Mouse (Mus musculus) left cerebral cortex, postnatal 10 days (tissue): ENCODE results near the gene Hal. TPM values are rescaled to one million over a fixed set of nuclear protein-coding genes. Genes with fewer than 3 reads are reported as not detected.

Experiments used
- DNase-seq, 2 experiments: peaks; one replicate each; pipeline ENCODE4 v3.0.0; 2021 to 2022; ENCODE audit warnings: low spot score in 2 of 2, mixed read lengths in 1 of 2; ENCODE audit errors: extremely low spot score in 1 of 2
- intact Hi-C: fragments of 180-260 bp; cut with DNase I; formaldehyde crosslinking; loops from one replicate; pipeline ENCODE4 v1.15.1; 2025
- total RNA-seq, 2 experiments: library from RNA; stranded (reverse); gene quantifications; 2 replicates each; pipeline ENCODE4 v1.2.3; 2021

Hal gene
- total RNA-seq: under 1 TPM in 1 of 2 experiments, not detected in 1; 0.28 TPM

DNA sequence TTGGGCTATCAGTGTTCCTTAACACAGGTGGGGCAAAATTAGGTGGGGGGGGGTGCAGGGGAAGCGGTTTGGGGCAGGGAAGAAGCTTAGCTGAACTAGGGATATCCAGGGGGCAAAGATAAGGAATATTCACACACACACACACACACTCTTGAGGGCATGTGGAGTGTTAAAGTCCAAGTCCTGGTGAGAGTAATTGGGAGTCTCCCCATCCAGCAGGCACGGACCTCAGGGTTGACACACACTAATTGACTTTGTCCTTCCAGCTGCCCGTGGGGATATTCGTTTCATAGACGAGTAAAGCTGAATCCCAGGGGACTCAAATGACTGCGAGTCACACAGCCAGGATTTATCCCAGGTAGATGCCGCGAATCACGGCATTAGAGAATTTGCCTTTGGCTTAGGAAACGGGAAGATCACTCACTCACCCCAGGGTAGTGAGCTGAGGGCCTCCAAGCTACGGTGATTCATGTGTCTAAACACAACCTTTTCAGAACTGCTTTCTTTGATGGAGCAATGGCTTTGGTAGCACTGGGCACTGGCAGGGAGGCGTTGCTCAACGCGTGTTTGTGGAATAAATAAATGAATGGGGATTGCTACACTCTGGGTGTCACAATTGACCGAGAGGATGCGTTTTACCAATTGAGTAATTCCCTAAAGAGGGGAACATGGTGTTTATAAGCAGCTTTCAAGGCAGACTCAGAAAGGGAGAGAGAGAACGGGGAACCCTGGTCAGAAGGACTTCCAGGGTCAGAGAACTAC, at the start of gene Hal:
Gene Hal, plus strand, starts transcription at position 703 of the 762 bp plus-strand sequence.
- no peak for DNase-seq
- intact Hi-C loops: loop anchor here (5.0 kb wide), 1 partner anchor 89 kb away; no protein-coding TSS in a partner anchor

DNA sequence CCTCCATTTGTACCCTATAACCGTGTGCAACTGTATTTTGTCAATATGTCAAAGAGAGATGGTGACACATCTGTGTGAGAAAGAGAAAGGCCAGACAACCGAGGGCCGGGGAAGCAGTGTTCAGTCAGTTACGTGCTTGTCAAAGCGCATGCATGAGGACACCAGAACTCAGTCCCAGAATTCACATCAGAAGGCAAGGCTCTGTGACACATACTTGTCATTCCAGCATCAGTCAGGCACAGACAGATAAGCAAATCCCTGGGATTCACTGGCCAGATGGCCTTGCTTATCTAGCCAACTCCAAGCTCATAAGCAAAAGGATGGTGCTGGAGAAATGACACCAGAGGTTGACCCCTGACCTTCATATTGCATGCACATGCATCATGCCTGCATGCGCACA, 47.1 kb upstream of the Hal start:
- DNase-seq: no peak
- intact Hi-C loops: no loop called here

DNA sequence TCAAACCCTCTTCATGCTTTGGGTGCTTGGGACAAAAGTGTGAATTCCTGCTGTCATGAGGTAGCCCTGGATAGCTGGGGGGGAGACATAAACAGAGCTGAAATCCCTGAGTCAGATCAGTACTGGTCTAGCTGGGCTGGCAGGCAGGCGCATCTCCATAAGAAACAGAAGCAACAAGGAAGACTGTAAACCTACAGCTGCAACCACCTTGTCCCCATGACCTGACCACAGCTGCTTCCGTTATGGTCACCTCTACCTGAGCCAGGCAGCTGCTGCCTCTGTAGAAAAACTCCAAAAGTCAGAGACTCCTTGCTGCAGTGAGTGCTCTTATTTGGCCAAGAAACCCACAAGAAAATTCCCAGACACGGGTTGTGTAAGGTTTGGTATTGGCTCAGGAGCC, 46.4 kb upstream of the Hal start:
- intact Hi-C loops: no loop called here
- no peak for DNase-seq

DNA sequence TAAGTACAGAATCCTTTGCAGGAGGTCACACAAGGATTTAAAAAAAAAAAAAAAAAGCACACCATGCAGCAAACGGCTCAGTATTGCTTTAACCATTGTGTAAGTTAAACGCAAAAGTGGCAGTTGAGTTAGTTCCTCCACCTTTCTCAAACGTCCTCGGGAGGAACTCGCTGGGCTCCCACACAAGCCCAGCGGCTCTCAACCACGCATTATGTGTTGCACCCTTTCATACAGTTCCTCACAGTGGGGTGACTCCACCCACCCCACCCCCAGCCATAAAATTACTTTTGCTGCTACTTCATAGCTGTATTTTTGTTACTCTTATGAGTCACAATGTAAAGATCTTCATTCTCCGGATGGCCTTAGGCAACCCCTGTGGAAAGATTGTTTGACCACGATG, 44.2 kb upstream of the Hal start:
- intact Hi-C loops: no loop called here
- no peak for DNase-seq

DNA sequence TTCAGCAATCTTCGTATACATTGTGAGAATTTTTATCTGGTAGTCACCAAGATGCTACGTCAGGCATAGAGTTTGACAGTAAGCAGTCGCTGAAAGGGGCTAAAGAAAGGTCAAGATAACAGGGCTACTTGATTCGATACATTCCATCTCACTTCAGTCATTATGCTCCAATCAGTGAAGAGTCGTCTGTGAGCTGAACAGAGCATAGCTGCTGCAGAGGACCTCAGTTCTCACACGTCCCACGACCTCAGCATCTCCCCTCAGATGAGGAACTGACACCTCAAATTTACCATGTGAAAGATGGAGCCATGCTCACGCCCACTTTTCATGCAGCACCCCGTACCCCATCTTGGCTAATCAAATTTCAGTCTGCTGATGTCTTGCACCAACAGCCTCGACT, 41.2 kb upstream of the Hal start:
- intact Hi-C loops: no loop called here
- no peak for DNase-seq

DNA sequence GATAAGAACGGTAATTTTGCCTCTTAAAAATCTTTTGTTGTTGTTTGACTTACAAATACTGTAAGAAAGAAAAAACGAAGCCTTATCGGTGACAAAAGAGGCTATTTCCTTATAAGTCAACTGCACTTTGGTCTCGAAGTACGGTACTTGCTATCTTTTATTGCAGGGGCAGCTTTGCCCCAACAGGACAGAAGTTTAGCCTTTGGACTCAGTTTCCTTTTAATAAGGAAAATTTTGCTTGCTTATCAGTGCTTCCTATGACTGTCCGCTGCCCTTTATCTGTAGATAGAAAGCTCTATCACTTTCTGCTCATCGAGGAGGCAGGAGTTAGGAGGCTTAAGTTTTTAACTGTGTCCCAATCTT, 33.9 kb upstream of the Hal start:
- DNase-seq: no peak
- intact Hi-C loops: loop anchor here (10.0 kb wide), 1 partner anchor 290 kb away; the partner anchor contains the start of gene Cdk17

DNA sequence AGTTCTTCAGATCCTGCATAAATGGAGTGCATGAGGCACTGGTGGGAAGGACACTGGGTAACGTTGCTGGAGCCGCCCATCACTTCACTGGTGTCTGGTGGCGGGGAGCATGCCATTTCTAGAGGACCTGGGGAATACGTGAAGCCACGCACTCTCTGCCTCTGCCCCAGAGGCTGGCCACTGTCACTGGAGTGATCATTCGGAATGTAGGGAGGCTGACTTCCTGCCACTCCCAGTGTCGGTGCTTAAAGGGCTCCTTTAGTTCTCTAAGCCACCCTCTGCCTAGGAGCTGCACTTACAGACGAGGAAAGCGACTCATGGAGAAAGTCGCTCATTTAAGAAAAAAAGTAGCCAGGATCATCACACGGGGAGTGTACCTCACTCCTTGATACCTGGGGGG, 28.5 kb upstream of the Hal start:
- intact Hi-C loops: no loop called here
- no peak for DNase-seq

DNA sequence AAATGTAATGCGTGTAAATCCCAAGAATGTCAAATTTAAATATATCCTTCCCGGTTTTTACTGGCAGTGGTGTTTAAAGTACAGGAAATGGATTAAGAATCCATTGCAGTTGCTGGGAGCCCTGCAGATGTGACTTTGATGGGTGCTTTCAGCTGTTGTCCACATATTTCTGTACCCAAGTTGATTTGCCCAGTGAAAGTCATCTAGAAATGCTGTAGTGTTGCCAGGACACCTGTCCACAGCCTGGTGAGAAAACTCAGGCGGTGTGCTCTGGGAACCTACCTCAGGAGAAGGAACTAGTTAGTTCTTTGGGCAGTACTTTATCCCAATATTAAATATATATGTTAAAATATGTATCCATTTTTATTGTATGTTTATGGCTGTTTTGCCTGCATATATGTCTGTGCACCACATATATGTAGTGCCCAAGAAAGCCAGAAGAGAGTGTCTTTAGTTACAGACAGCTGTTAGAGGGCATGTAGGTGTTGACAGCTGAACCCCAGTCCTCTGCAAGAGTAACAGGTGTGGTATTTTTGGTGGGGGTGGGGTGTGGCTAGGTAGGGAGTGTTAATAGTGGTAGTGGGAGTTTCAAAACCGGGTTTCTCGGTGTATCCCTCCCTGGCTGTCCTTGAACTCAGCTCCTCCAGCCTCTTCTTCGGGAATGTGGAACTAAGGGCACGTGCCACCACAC, 25.7 kb upstream of the Hal start:
- intact Hi-C loops: no loop called here
- no peak for DNase-seq

DNA sequence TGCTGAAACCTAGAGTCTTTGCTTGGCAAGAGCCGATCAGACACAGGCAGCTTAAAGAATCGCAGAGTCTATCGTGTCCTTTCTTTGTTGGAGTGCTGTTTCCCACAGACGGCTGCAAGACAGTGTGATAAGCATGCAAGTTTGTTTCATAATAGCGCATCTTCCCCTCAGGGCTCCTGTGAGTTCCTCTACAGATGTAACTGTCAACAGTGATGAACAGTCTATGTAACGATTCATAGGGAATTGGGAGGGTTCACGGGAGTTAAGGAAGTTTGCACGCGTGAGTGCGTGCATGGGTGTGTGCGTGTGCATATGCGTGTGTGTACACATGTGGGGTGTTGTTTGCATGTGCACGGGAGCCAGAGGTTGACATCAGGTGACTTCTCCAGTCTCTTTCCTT, 25.0 kb upstream of the Hal start:
- intact Hi-C loops: no loop called here

DNA sequence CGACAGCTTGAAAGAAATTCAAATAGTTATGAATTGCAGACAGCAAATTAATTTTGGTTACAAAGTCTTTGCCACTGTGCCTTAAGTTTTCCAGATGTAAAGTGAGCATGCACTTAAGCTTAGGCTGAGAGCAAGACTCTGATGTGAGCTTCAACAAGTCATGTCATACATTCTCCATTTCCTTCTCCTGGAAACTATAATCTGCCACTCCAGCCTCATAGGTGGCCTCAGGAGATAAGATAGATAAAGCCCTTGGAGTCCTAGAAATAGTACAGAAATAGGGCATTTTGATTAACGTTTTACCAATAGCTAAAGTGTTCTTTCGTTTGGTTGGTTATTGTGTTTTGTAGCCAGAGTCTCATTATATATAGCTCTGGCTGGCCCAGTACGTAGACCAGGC, 21.3 kb upstream of the Hal start:
- DNase-seq: no peak
- intact Hi-C loops: no loop called here

More for the DNA sequence above, 25.0 kb upstream of the Hal start:
- no peak for DNase-seq

DNA sequence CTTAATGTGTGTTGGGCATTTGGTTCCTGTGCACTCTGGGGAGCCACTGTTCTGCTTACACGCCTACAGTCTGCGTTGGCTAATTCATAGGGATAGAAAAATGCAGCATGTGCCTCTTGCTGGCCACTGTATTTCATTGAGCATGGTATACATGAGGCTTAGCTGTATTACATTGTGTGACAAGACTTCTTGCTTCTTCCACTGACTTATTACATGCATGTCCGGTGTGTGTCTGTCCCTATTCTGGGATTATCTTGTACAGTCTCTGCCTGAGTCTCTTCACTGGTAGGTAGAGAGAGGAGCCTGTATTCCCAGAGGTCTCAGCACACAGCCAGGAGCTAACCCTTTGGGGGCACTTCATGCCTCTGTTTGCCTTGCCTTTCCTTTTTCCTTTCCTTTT, 20.8 kb upstream of the Hal start:
- intact Hi-C loops: no loop called here
- DNase-seq: no peak

DNA sequence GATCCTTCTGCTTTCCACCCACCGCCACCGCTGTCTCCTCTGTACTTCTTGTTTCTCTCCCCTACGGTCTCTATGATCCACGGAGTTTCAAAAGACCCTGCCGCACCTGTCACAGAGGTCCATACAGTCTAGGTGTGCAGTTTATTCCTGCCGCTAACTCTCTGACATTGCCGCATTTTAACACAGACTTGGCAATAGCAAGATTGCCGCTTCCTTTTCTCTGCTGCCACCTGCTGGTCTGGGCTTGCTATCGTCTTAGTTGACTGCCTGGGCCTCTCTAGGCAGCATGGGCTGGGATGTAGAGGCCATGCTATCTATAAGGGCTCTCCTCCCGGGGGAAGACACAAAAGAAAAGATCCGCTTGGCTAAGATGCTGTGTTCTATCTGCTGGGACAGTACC, 17.2 kb upstream of the Hal start:
- peak; percentile 69 to 90 for DNase-seq
- intact Hi-C loops: loop anchor here (2.0 to 10.0 kb wide), 3 partner anchors 43 to 407 kb away; no protein-coding TSS in a partner anchor

DNA sequence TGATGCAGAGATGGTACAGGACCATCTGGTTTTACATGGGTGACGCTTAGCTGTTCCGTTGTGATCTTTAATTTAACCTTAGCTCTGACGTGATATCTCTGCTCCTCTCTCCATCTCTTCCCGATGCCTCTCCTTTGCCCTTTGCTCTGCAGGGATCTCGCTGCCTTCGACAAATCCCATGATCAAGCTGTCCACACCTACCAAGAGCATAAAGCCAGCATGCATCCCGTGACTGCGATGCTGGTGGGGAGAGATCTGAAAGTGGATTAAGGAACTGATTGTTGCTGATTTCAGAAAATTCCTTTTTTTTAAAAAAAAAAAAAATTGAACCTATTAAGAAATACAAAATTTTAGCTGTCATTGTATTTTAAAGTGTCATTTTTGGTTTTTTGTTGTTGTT, 4.1 kb upstream of the Hal start:
- intact Hi-C loops: no loop called here
- no peak for DNase-seq

DNA sequence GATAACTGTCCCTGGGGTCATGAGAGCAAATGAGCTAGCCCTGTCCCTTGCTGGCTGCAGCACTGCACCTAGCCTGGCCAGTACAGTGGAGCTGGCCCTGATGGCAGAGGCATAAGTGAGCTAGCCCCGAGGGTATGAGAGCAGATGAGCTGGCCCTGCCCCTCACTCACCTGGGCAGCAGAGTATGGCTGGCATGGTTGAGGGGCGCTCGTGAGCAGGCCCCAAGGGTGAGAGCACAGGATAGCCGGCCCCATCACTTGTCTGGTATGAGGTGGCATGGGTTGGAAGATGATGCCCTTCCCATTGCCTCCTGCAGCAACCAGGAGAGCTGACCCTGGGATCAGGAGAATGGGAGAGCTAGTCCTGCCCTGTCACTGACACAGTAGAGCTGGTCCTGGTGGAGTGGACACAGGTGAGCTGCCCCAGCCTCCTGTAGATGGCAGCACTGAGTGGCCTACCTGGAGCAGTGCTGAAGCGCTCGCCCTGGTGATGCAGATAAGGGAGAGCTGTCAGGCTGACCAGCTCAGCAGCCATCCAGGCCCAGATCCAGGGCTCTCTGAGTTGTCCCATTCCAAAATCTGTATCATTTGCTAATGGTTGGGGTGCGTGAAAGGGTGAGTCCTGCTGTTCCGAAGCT, 3.4 kb upstream of the Hal start:
- intact Hi-C loops: loop anchor here (5.0 kb wide), 1 partner anchor 92 kb away; no protein-coding TSS in a partner anchor
- peak in 1 of 2 experiments; percentile 42 for DNase-seq

DNA sequence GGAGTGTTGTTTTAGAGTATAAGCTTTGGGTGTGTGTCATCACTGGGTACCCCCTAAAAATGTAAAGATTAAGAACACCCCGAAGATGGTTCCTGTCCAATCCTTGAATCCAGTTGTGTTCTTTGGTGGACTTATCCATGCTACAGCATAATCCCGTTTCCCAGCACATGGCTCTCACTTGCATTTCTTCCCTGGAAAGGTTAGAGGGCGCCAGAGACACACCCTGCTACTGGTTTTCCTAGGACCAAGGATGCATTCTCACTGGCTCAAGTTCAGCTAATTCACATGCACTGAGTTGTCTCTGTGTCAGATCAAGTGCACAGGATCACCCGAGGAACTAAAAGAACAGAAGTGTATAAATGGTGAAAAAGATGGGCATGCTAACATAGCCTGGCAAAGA, 1.9 kb upstream of the Hal start:
- peak in 1 of 2 experiments; percentile 21 for DNase-seq
- intact Hi-C loops: loop anchor here (5.0 kb wide), 1 partner anchor 91 kb away; no protein-coding TSS in a partner anchor

DNA sequence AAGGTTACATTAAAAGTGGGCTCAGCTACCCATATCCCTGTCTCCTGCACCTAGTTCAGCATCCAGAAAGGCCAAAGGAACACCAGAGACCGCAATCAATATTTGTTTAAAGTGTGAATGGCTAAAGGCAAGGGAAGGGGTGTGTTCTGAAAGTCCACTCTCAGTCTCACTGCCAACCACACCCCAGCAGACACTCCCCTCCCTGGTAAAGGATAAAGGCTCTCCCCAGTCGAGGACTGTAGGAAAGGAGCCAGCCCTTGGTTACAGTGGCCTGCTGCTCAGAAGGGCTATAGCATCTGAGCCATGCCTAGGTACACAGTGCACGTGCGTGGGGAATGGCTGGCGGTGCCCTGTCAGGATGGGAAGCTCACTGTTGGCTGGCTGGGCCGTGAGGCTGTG, 259 bp downstream of the Hal start:
- intact Hi-C loops: loop anchor here (5.0 kb wide), 1 partner anchor 88 kb away; no protein-coding TSS in a partner anchor
- DNase-seq: no peak

DNA sequence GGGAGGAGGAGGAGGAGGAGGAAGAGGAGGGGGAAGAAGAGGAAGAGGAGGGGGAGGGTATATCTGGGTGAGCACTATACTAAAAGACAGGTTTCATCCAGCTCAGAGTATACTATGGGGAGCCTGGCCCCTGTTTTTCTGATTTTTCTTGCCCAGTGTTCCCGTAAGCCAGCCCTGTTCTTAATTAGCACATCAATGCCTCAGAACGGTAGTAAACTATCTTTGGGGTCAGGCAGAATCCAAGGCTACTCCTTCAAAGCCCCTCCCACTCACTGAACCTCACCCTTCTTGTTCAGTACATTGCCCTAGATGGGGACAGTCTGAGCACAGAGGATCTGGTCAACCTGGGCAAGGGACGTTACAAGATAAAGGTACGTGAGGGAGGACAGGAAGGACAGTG, 1.9 kb downstream of the Hal start:
- intact Hi-C loops: no loop called here
- no peak for DNase-seq

DNA sequence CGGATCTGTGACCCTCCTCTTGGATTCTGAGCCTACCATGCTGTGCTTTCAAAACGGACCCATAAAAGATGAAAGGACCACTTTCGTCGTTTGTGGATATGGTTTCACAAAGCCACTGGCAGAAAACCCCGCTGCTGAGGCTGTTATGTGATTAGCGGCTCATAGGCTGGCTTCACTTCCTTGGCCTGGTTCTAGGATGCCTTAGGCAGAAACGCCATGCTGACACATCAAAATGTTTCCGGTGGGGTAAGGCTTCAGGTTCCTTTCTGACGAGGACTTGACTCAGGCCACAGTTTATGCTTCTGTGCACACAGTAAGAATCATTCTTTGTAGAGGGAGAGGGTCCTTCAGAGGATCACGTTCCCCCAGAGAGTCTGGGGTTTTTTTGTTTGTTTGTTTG, 12.3 kb downstream of the Hal start:
- no peak for DNase-seq

DNA sequence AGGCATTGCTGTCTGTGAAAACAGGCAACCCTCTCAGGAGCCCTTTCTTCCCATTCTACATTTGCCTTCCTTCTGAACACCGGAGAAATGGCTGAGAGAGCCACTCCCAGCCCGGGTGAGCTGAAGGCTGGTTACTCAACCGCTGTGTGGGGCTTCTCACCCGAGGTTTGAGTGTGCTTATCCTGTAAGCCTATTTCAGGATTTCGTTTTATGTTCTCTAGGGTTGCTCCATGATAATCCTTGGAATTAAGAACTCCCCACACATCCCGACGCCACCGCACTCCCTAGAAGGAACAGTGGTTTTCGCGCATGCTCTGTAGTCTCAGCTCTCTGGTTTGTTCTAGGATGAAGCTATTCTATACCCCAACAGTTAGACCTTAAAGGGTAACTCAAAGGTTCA, 12.8 kb downstream of the Hal start:
- intact Hi-C loops: no loop called here
- no peak for DNase-seq

More for the DNA sequence above, 12.3 kb downstream of the Hal start:
- intact Hi-C loops: no loop called here
